Mouse (Mus musculus): ENCODE results near the gene Atp11a. TPM values are rescaled to one million over a fixed set of nuclear protein-coding genes. Genes with fewer than 3 reads are reported as not detected.

Gene Atp11a
- polyA plus RNA-seq, 1 experiment from 2014 or later: 16.5 TPM

DNA sequence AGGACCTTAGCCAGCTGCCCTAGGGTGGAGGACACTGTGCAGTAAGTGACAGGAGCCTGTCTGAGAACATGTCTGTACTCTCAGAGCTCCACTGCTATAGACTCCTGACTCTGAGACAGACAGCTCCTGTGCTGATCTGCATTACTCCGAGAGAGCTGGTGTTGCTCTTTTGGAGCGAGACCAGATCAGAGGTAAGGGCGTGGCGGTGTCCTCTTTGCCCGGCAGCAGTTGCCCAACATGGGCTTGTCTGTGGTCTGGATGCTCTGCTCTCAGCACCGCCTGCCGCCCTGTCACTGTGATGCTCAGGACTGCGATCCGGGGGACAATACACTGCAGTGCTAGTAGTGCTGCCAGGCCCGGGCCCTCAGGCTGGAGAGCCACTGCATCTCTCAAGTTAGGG is 19.4 kb downstream of the Atp11a start:
- 71% methylated on average over 10 of the region's 10 CpGs for WGBS
- Histone ChIP-seq H3K9ac (replicated peaks; ENCODE audit: low read depth, low read length) (no peak overlapping the region), H3K27ac (ENCODE audit: low read length) (no peak overlapping the region), H3K27me3 (replicated peaks; ENCODE audit: control insufficient read depth, insufficient read depth, low read length) (no peaks in the 10 kb centered on the region), H3K4me2 (ENCODE audit: low read length) (no peak overlapping the region), H3K9me3 (ENCODE audit: control insufficient read depth, low read length) (no peaks in the 10 kb centered on the region), H3K36me3 (ENCODE audit: control insufficient read depth, insufficient read depth) (no peaks in the 10 kb centered on the region), H3K4me1 (replicated peaks; ENCODE audit: control insufficient read depth, insufficient read depth, low read length) (no peaks in the 10 kb centered on the region; the same call in 1 of the 2 replicates), H3K4me3 (replicated peaks; ENCODE audit: low read length) (no peak overlapping the region)
- ATAC-seq: no peak

- Histone ChIP-seq H3K27ac (ENCODE audit: low read length) (no peak overlapping the region), H3K4me2 (ENCODE audit: low read length) (no peak overlapping the region), H3K27me3 (replicated peaks; ENCODE audit: control insufficient read depth, insufficient read depth, low read length) (no peaks in the 10 kb centered on the region), H3K9ac (replicated peaks; ENCODE audit: low read depth, low read length) (no peak overlapping the region), H3K4me3 (replicated peaks; ENCODE audit: low read length) (no peak overlapping the region), H3K9me3 (ENCODE audit: control insufficient read depth, low read length) (no peaks in the 10 kb centered on the region), H3K4me1 (replicated peaks; ENCODE audit: control insufficient read depth, insufficient read depth, low read length) (no peaks in the 10 kb centered on the region; the same call in 1 of the 2 replicates), H3K36me3 (ENCODE audit: control insufficient read depth, insufficient read depth) (no peaks in the 10 kb centered on the region)
- WGBS: 47% methylated on average over 5 of the region's 5 CpGs
- ATAC-seq: no peak
Observed at GRCm38 (mm10) chr8:12777171-12777570, 20.4 kb downstream of the Atp11a start.

GRCm38 (mm10) chr8:12779541-12779940 is 22.7 kb downstream of the Atp11a start:
- Histone ChIP-seq H3K9me3 (ENCODE audit: control insufficient read depth, low read length) (no peaks in the 10 kb centered on the region), H3K36me3 (ENCODE audit: control insufficient read depth, insufficient read depth) (no peaks in the 10 kb centered on the region), H3K27me3 (replicated peaks; ENCODE audit: control insufficient read depth, insufficient read depth, low read length) (no peaks in the 10 kb centered on the region), H3K4me2 (ENCODE audit: low read length) (no peak overlapping the region), H3K9ac (replicated peaks; ENCODE audit: low read depth, low read length) (no peak overlapping the region), H3K4me3 (replicated peaks; ENCODE audit: low read length) (no peak overlapping the region), H3K4me1 (replicated peaks; ENCODE audit: control insufficient read depth, insufficient read depth, low read length) (no peaks in the 10 kb centered on the region; the same call in 1 of the 2 replicates), H3K27ac (ENCODE audit: low read length) (no peak overlapping the region)
- 81% methylated on average over 4 of the region's 4 CpGs for WGBS
- no peak for ATAC-seq

GRCm38 (mm10) chr8:12785508-12785907 is 28.7 kb downstream of the Atp11a start:
- ATAC-seq: no peak
- H3K9me3 ChIP-seq (ENCODE audit: control insufficient read depth, low read length): no peaks in the 10 kb centered on the region
- no peak overlapping the region for H3K9ac ChIP-seq (replicated peaks; ENCODE audit: low read depth, low read length)
- H3K4me3 ChIP-seq (replicated peaks; ENCODE audit: low read length): no peak overlapping the region
- 50% methylated on average over 8 of the region's 8 CpGs for whole genome bisulfite sequencing
- no peak overlapping the region for H3K4me2 ChIP-seq (ENCODE audit: low read length)
- no peaks in the 10 kb centered on the region for H3K27me3 ChIP-seq (replicated peaks; ENCODE audit: control insufficient read depth, insufficient read depth, low read length)
- H3K36me3 ChIP-seq (ENCODE audit: control insufficient read depth, insufficient read depth): no peaks in the 10 kb centered on the region
- no peak overlapping the region for H3K27ac ChIP-seq (ENCODE audit: low read length)
- H3K4me1 ChIP-seq (replicated peaks; ENCODE audit: control insufficient read depth, insufficient read depth, low read length): peaks cover 14% of the 10 kb centered on the region

DNA sequence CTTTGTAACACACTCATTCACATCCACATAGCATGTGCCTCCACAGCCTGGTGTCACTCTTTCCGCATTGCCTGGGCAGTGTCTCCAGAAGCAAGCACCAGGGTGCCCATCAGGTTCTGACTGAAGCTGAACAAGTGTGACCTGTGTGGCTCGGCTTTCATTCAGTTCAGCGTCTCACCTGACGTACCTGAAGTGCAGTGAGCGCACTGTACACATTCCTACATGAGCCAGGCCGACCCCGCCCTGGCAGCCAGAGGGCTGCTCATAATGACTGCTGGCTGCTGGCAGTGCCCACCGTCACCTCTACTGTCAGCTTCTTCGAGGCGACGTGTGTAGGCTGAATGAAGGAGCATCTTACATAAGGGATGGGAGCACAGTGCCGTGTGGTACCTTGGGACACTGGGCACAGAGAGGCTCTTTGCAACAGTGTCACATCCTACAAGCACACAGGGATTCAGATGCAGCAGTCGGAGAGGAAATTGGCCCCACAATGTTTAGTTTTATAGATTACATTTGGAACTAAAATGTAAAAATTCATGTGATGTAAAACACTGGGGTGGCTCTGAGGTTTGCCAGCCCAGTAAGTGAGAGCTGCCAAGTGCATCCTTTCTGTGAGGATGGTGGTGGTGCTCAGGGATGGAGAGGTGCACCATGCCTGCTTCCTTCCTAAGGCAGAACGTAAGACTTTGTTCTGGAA is 29.6 kb downstream of the Atp11a start:
- Histone ChIP-seq H3K27ac (ENCODE audit: low read length) (no peak overlapping the region), H3K9ac (replicated peaks; ENCODE audit: low read depth, low read length) (no peak overlapping the region), H3K4me2 (ENCODE audit: low read length) (no peak overlapping the region), H3K4me1 (replicated peaks; ENCODE audit: control insufficient read depth, insufficient read depth, low read length) (peaks cover 19% of the 10 kb centered on the region), H3K27me3 (replicated peaks; ENCODE audit: control insufficient read depth, insufficient read depth, low read length) (no peaks in the 10 kb centered on the region), H3K36me3 (ENCODE audit: control insufficient read depth, insufficient read depth) (no peaks in the 10 kb centered on the region), H3K4me3 (replicated peaks; ENCODE audit: low read length) (no peak overlapping the region), H3K9me3 (ENCODE audit: control insufficient read depth, low read length) (no peaks in the 10 kb centered on the region)
- WGBS: 80% methylated on average over 14 of the region's 14 CpGs
- ATAC-seq: no peak

DNA sequence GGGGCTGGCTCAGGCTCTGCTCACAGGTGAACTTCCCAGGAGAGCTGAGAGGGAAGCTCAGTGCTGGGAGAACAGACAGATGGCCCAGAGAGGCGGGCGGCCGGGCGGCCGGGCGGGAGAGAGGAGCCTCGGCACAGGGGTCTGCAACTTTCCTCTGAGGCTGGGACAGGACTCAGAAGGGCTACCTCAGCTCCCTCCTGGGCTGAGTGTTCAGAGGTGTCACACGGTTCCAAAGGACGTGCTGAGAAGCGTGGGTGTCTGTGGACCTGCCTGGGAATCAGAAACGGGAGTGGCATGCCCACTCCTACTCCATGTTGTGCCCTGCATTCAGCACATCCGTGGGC is 30.1 kb downstream of the Atp11a start:
- no peaks in the 10 kb centered on the region for H3K36me3 ChIP-seq (ENCODE audit: control insufficient read depth, insufficient read depth)
- H3K4me1 ChIP-seq (replicated peaks; ENCODE audit: control insufficient read depth, insufficient read depth, low read length): peaks cover 19% of the 10 kb centered on the region
- no peak for ATAC-seq
- no peak overlapping the region for H3K9ac ChIP-seq (replicated peaks; ENCODE audit: low read depth, low read length)
- H3K27ac ChIP-seq (ENCODE audit: low read length): no peak overlapping the region
- H3K4me2 ChIP-seq (ENCODE audit: low read length): no peak overlapping the region
- WGBS: 87% methylated on average over 11 of the region's 12 CpGs
- H3K4me3 ChIP-seq (replicated peaks; ENCODE audit: low read length): no peak overlapping the region
- H3K9me3 ChIP-seq (ENCODE audit: control insufficient read depth, low read length): no peaks in the 10 kb centered on the region
- H3K27me3 ChIP-seq (replicated peaks; ENCODE audit: control insufficient read depth, insufficient read depth, low read length): no peaks in the 10 kb centered on the region

- Histone ChIP-seq H3K27me3 (replicated peaks; ENCODE audit: control insufficient read depth, insufficient read depth, low read length) (no peaks in the 10 kb centered on the region), H3K9ac (replicated peaks; ENCODE audit: low read depth, low read length) (no peak overlapping the region)
Observed at GRCm38 (mm10) chr8:12787427-12787826, 30.6 kb downstream of the Atp11a start.

GRCm38 (mm10) chr8:12788695-12789094 is 31.9 kb downstream of the Atp11a start:
- Histone ChIP-seq H3K27me3 (replicated peaks; ENCODE audit: control insufficient read depth, insufficient read depth, low read length) (no peaks in the 10 kb centered on the region), H3K9ac (replicated peaks; ENCODE audit: low read depth, low read length) (no peak overlapping the region), H3K4me1 (replicated peaks; ENCODE audit: control insufficient read depth, insufficient read depth, low read length) (peaks cover 19% of the 10 kb centered on the region), H3K4me2 (ENCODE audit: low read length) (no peak overlapping the region), H3K36me3 (ENCODE audit: control insufficient read depth, insufficient read depth) (no peaks in the 10 kb centered on the region), H3K27ac (ENCODE audit: low read length) (no peak overlapping the region), H3K4me3 (replicated peaks; ENCODE audit: low read length) (no peak overlapping the region), H3K9me3 (ENCODE audit: control insufficient read depth, low read length) (no peaks in the 10 kb centered on the region)
- no peak for ATAC-seq
- 85% methylated on average over 9 of the region's 9 CpGs for WGBS

More at GRCm38 (mm10) chr8:12787427-12787826, 30.6 kb downstream of the Atp11a start:
- no peak overlapping the region for H3K27ac ChIP-seq (ENCODE audit: low read length)
- no peak overlapping the region for H3K4me3 ChIP-seq (replicated peaks; ENCODE audit: low read length)
- H3K9me3 ChIP-seq (ENCODE audit: control insufficient read depth, low read length): no peaks in the 10 kb centered on the region
- no peak; the same call in 1 of the 2 replicates for ATAC-seq
- no peak overlapping the region for H3K4me2 ChIP-seq (ENCODE audit: low read length)
- WGBS: 71% methylated on average over 8 of the region's 8 CpGs
- H3K36me3 ChIP-seq (ENCODE audit: control insufficient read depth, insufficient read depth): no peaks in the 10 kb centered on the region
- H3K4me1 ChIP-seq (replicated peaks; ENCODE audit: control insufficient read depth, insufficient read depth, low read length): peaks cover 19% of the 10 kb centered on the region

DNA sequence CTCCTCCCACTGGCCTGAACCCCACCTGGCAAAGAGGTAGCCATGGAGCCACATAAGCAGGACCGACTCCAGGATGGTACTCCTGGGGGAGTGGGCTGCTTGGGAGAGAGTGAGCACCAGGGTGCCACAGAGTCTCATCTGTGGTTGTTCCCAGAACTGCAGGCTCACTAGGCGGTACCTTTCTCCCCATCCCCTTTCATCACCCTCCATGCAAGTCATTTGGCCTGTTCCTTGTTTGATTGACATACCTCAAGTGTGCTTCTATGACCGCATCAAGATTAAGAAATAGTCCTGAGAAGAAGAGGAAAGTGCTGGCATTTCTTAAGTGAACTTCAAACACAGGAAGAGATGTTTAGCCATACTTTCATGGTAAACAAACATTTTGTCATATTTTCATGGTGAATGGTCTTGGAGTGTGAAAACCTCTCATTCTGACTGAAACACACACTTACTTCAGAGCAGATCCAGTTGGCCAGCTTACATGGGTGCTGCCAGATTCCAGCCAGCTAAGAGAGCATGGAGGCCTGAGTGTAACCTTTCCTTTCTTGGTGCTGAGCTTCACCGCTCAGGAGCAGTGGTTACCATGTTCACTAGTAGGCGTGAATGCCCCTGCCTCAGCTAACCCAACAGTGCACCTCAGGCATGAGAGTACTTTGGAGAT is 38.3 kb downstream of the Atp11a start:
- H3K27ac ChIP-seq (ENCODE audit: low read length): no peak overlapping the region
- no peak overlapping the region for H3K4me3 ChIP-seq (replicated peaks; ENCODE audit: low read length)
- H3K4me1 ChIP-seq (replicated peaks; ENCODE audit: control insufficient read depth, insufficient read depth, low read length): peaks cover 5% of the 10 kb centered on the region; the same call in 1 of the 2 replicates
- H3K4me2 ChIP-seq (ENCODE audit: low read length): no peak overlapping the region
- no peak overlapping the region for H3K9ac ChIP-seq (replicated peaks; ENCODE audit: low read depth, low read length)
- no peaks in the 10 kb centered on the region for H3K9me3 ChIP-seq (ENCODE audit: control insufficient read depth, low read length)
- 91% methylated on average over 5 of the region's 5 CpGs for WGBS
- ATAC-seq: no peak
- no peaks in the 10 kb centered on the region for H3K36me3 ChIP-seq (ENCODE audit: control insufficient read depth, insufficient read depth)
- no peaks in the 10 kb centered on the region for H3K27me3 ChIP-seq (replicated peaks; ENCODE audit: control insufficient read depth, insufficient read depth, low read length)
